Mouse (Mus musculus) lung, postnatal 0 days (tissue): Measurements from ENCODE around the gene Sox12.

Experiments used
- CTCF ChIP-seq: IDR thresholded peaks from 2 replicates; pipeline ENCODE4 v1.5.1; 2016; ENCODE audit warnings: antibody characterized with exemption, mild to moderate bottlenecking
- EP300 ChIP-seq: IDR thresholded peaks from 2 replicates; pipeline ENCODE4 v1.6.1; 2016; ENCODE audit warnings: antibody characterized with exemption, mild to moderate bottlenecking, control low read depth

DNA sequence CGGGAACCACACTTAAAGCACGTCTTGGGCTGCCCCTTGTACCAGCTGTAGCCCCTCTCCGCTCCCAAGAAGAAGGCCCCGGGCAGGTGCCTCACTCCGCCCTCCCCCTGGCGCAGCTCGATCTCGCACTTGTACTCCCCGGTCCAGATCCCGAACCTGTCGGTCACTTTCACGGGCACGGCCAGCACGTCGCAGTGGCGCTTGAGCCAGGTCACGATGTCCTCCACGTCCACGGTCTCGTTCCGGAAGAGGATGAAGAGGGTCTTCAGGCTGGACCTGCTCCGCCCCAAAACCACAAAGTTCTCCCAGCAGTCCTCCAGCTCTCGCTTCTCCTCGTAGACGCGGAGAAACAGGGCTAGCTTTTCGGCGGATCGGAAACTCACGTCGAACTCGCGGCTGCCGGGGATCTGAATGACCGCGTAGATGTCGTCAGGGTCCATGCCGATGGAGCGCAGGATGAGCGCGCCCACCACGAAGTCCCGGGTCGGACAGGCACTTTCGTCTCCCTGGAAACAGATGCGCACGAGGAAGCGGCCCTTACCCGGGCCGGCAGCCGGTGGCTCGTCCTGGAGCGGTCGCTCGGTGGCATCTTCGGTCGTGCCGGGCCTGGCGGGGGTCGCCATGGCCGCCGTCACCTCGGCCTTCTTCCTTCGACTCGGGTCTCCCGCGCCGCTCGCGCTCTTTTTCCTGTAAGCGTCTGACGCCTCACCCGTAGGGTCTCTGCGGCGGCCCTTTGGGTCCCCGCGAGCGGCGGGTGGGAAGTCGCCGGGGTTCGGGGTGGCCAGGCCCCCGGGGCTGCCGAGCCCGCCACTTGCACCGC, 16.1 kb upstream of the Sox12 start:
- TF ChIP-seq EP300 (no peak), CTCF (no peak)
